Mouse (Mus musculus): ENCODE data around the gene Adm2.

DNA sequence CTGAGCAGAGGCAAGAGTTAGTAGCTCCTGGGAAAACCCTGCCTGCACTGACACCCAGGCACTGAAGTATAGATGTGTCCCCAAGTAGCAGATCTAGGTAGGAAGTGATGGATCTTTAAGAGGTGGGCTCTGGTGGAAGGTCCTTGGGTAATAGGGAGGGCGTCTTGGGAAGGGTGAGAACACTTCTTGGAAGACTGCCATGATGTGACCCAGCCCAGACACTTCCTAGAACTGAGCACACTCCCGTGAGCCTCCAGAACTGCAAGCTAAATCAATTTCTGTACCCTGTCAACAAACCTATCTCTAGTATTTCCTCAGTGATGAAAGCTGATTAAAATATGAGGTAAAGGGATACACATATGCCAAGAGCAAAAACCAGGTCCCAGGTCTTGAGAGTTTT is 29.7 kb upstream of the Adm2 start:
- no peak for TF ChIP-seq EP300 (optimal IDR thresholded peaks at IDR 0.05)
- TF ChIP-seq CTCF (IDR thresholded peaks at IDR 0.05; ENCODE audit: low read depth): no peak

All from stomach, postnatal 0 days (tissue).